Mouse (Mus musculus): ENCODE data around the gene Defb45.

- TF ChIP-seq CTCF (IDR thresholded peaks at IDR 0.05; ENCODE audit: borderline replicate concordance, control insufficient read depth, extremely low read depth, insufficient read depth, low read length, poor library complexity) (no peak), POLR2A (IDR thresholded peaks at IDR 0.05; ENCODE audit: control insufficient read depth, extremely low read depth, insufficient read depth, low read length, poor library complexity) (no peak)
Measured at GRCm38 (mm10) chr2:152625256-152625655, 26.1 kb upstream of the Defb45 start.

Data from thymus, adult 2 months (tissue).